Mouse (Mus musculus) gonadal fat pad, adult 2 months (tissue): ENCODE data around the gene Fras1. TPM values are rescaled to one million over a fixed set of nuclear protein-coding genes. Genes with fewer than 3 reads are reported as not detected.

ENCODE experiments used
- DNase-seq: peaks from one replicate; pipeline ENCODE4 v3.0.0-alpha.2; 2012; ENCODE audit warnings: low read depth
- polyA plus RNA-seq: library from polyadenylated mRNA; depleted of rRNA; stranded (reverse); fragments of >200 nt; gene quantifications from 2 replicates; pipeline ENCODE4 v1.2.3, GENCODE M21; 2012

Fras1 gene
- polyA plus RNA-seq, 1 experiment = 2.2 TPM

DNA sequence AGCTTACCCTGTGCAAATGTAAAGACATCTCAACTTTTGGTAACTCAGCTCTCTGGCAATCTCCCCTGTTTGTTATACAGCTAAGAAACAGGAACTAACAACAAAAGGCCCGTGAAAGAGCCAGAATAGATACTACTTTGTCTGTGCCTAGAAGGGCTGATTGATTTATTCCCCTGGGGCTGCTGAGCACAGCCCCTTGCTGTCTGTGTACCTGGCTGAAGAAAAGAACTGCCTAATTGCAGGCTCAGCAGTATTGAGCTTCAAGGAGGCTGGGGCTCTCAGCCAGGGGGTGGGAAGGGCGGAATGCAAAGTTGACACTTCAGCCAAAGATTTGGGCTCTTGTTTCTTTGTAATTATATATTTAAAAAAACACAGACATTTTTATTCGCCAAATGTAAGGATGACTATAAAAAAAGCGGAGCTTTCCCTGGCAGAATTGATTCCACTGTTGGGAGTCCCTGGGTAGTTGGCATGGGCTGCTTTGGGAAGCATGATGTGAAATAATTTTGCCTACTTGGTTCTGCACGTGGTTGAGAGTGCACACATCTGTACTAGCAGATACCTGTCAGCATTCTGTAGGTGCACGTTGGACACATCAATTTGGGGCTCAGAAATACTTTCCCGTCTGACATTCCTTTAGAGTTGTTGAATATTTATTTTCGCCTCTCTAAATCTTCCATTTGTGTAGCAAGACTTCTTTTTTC lies 31.5 kb downstream of the Fras1 start:
- DNase-seq = no peak

DNA sequence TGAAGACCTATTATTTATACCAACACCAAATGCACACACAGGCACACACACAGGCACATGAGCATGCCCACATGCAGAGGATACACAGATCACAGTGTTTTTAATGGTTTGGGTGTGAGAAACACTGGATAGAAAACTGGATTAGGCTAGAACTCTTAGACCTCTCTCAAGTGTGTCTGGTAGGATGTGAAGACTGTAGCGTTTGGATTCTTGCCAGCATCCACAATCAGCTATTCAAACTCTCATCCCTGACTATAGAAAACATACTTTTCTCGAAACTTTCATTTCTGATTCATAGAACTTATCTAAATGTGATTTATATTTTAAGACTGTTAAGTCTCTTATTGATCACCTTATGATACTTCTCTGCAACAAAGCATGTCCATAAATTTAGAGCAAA lies 34.5 kb downstream of the Fras1 start:
- no peak for DNase-seq

DNA sequence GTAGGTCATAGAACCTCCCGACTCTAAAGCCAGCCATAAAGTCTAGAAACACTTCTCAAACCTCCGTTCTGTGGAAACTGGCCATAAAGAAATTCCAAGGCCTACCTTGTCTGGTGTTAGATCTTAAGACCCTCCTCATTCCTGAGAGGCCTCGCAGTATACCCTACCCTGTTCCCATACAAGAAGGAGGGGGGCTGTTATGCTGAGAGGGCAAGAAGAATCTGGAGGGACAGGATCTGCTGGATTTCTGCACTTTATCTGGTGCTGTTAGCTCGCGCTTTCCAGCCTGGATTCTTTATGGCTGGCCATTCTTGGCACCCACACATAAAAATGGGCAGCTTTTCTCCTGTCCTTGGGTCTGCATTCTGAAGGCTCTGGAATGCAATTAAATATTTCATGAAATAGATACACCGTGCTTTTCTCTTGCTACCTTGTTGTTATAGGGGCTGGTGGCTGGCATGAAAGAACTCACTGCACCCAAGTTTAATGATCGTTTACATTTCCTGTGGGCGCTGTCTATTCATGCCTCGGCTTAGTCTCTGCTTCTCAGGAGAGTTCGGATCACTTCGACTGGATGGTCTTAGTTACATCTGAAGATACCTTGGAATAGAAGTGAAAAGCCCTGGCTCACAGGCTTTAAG lies 39.1 kb downstream of the Fras1 start:
- no peak for DNase-seq

DNA sequence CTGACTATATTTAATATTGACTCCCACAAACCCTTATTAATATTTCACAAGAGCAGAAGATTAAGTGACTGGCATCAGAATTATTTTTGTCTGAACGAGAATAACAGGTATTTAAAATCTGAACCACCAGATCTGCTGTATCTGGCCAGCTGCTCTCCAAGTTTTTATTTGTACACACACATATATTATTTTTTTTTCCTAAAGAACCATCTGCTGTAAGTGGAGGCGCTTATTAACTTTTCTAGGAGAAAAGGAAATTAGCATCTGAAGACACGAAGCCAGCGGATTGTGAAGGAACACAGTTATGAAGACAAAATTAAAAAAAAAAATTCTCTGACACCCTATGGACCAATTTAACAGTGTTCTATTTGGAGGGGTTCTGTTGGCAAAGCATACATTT lies 43.4 kb downstream of the Fras1 start:
- no peak for DNase-seq

DNA sequence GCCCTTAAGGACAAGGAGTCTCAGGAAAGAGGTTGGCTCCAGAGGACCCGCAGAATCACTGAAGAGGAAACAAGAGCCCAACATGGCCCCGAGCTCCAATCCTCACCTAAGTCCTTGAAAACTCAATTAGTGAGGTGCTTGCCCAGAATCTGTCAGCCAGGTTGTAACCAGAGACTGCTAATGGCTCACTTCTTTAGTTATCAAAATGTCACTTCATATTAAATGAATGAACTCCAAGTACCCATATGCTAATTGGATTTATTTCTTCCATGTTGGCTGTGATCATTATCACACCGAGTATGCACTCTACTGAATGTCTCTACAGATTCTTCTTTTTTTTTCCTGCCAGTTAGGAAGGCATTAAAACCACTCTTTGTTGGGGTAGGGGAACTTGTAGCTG lies 47.8 kb downstream of the Fras1 start:
- DNase-seq = no peak

DNA sequence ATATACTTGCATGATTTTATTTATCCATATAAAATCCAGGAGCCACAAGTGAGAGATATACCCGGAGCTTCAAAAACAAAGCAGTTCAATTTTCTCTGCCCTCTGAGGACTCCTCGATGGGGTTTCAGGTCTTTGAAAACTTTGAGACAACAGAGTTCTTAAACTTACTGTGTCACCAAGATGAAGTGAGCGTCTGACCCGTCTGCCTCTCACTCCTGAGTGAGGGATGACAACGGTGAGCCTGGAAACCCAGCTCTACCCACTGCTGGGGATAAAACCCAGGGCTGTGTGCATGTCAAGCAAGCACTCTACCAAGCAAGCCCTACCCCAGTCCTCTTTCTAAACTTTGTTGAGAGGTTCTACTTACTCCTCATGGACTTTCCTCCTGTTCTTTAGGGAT lies 49.0 kb downstream of the Fras1 start:
- no peak for DNase-seq

DNA sequence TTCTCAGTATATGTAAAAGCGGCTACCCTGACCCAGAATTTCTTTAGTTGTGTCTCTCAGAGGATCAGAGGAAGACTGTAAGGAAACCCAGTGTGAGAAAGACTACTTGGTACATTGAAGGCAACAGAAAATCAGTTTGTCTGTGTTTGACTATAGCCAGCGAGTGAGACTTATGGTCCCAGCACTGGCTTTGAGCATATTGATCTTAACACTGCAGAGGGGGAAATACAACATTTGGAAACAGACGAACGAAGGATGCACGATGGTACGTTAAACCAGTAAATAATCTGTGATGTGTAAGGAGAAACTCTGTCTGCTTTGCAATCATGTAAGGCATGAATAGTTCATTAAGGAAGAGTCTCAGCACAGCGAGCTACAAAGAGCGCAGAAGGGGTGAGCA lies 51.6 kb downstream of the Fras1 start:
- no peak for DNase-seq

DNA sequence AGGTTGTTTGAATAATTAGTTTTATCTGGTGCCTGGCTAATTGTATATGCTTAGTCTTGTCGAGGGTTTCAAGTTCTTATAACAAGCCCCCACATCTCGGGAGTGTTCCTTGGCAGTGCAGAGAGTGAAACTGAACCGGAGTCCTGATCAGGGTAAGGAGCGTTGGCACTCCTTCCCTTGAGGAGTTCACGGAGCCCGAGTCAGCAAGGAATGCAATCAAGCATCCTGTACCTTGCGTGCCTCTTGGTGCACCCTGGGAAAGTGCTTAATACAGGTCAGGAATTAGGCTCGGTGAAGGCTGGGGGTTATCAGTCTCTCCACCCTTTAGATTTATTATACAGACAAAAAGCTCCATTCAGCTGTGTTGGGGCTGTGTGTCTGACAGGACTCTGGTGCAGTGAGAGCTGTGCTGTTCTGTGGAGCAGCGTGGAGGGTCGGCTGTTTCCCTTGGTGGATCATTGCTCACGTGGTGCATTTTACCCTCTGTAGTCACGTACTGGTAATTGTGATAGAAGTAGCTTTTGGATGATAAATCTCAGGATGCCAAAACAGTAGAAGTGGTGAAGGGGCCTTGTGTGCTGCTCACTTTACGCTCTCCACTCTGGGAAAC lies 55.9 kb downstream of the Fras1 start:
- no peak for DNase-seq

DNA sequence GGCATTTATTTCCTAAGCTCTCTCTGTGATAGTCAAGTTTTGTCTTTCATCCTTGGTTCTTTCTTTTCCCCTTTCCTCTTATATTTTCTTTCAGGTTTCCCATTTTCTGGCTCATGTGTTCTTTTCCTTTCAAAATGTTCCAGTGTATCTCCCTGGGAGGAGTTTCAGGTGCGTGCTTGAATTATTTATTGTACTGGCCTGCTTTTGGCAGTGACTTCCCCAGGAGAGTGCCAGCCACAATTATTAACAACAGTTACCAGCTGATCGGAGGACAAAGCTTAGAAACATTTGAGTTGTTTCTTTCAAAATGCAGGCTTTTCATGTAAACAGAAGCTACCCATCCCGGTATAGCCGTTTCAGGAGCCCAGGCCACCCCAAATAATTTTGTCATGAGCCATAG lies 64.1 kb downstream of the Fras1 start:
- no peak for DNase-seq

DNA sequence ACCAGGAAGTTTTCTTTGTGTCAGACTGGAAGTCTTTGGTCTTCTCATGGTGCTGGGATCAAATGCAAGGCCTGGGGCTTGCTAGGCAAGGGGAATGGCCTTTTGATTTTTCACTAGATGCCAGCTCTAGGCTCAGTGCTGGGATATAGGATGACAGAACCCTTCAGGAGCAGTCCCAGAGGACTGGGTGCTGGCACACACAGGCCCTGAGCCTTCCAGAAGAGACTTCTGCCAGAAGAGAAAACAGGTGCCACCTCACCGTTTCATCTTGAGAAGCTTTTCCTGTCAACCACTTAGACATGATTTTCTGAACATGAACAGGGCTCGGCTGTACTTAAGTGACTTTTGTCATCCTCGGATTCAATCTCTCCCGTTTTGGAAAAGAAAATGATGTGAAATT lies 66.1 kb downstream of the Fras1 start:
- DNase-seq = no peak

DNA sequence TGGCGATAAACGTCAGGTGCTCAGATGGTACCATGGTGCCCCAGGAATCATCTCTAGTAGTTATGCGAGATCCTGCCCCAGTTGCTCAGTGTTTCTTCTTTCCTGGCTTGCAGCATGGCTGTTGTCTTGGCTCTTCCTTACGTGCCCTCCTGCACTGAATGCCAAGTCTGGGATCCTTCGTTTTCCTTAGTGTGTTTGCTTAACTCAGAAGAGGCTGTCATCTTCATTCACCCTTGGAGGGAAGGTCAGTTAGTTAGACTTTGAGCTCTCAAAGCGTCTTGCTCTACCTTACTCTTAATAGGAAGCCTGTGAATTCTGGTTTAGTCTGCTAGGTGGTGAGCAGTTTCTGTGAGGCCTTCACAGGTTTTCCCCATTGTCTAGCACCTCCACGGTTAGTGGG lies 73.7 kb downstream of the Fras1 start:
- DNase-seq = no peak

DNA sequence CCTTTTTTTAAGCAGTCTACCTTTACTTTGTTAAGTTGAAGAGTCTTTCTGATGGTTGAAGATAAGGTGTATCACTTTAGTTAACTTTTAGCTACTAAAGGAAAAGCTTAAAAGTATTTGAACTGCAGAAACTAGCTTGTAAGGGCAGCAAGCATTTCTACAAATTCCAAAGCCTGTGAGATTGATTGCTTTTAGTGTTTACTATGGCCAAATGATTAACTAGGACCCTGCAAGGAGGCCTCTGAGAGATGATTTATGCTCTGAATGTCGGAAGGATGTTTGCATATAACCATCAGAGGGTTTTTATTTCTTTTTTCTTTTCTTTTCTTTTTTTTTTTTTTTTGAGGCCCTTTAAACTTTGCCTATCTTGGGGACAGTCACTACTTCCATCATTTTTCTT lies 78.3 kb downstream of the Fras1 start:
- DNase-seq = no peak

DNA sequence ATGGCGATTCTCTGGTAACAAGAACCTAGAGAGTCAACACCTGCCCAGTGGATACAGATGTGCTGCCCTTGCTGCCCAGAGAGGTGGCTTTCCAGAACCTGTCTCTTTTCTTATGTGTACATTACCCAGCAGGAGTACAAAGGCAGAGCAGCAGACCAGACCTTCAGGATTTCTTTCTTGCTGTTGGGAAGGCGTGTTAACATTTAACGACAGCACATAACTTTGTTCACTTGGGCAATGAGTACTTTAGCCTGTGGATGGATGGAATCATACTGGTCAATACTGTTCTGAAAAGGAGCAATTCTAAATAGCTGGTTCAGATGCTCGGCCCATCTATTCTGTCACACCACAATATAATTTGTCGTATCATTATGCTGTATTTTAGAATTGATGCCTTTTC lies 79.6 kb downstream of the Fras1 start:
- DNase-seq = no peak

DNA sequence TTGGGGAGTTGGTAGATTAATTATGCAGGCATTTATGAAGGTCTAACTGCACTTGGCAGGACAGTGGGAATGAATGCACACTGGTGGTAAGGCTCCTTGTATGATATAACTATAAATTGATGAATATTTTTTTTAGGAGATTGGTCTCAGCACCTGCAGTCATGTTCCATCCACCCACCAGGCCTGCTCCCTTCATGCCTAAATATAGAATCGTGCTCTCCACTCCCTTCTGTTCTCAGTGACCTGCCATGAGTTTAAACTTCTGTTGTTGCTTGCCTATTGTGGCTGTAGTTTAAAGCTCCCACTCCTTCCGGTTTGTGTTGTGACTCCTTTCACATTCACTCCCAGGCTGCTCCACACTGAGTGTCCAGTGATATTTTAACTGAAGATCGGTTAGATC lies 80.7 kb downstream of the Fras1 start:
- DNase-seq = no peak

DNA sequence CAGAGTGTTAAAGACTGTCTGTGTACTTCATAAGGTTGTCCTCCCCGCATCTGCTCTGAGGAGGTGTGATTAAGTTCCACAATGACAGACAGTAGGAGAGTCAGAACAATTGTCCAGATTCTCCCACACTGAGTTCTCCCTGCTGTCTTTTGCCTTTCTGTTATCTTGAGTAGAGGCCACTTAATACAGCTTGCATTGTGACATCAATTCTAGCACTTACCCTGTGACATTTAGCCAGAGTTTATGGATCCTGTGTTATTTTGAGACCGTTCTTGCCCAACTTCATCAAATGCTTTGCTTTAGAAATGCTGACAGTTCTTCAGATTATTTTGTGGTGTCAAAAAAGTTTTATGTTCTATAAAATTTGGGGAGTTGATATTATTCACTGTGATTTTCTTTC lies 81.5 kb downstream of the Fras1 start:
- DNase-seq = no peak

DNA sequence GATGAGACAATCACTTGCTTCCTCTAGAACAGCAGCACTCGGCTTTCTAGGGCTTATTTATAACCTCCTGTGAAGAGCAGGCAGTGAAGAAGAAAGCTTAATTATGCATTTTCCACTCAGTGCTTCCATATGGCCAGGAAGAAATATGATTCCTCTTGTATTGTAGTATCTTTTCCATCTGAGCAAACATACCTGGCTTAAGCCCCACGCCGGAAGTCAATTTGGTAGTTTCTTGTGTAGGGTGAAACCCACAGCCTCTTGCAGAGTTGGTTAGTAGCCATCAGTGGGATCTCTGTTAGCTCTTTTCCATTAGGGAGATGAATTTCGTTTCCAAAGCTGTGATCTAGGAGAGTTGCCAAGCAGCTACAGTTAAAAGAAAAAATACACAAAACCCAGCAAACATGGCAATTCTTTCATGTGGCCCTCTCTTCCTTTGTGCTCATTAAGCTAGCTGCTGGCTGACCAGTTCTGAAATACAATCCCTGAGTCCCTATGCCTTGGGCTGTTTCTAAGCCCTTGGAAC lies 83.7 kb downstream of the Fras1 start:
- no peak for DNase-seq

DNA sequence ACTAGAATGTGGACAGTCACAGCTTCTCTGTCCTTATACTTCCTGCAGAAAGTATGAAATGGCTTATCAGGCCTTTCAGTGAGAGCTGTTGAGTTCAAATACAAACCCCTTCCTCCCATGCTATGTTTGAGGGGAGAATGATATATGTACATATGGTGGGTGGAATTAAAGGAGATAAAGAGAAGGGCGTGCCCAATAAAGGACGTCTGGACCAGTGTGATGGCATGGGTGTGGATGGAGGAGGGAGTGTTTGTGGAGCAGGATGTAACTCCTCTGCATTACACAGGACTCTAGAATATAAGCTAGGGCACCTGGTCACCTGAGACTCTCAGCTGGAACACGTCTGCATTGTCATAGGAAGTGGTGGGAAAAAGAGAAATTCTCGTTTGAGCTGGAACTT lies 85.8 kb downstream of the Fras1 start:
- no peak for DNase-seq

DNA sequence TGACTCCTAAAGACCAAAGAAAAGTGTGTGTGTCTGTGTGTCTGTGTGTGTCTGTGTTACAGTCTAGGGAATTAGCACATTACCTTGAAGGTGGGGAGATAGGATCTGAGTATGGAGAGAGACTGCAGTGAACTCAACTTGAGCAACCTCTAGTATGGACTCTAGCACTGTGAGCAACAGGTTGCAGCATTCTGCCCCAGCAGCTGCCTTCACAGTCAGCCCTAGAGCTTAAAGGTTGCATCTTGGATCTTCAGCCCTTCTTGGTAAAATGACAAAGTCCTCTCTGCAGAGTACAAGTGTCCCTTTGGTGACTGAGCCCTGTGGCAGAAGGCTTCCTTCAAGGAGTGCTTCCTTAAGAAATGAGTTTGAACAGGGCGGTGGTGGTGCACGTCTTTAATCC lies 88.4 kb downstream of the Fras1 start:
- DNase-seq = no peak

DNA sequence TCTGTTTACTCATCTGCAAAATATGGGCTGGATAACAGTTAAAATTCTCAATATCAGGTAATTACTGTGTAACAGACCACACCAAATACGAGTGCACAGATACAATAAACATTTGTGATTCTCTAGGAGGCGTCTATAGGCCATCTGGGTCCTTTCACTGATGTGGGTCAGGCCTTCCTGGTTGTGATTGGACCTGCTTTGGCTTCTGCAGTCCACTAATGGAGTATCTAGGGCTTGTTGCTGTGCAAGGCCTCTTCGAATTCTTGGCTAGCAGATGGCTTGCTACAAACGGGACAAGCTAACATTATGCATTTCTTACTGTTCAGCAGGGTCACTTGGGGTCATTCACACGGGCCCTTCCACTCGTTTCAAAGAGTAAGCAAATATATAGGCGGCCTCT lies 92.7 kb downstream of the Fras1 start:
- DNase-seq = no peak

DNA sequence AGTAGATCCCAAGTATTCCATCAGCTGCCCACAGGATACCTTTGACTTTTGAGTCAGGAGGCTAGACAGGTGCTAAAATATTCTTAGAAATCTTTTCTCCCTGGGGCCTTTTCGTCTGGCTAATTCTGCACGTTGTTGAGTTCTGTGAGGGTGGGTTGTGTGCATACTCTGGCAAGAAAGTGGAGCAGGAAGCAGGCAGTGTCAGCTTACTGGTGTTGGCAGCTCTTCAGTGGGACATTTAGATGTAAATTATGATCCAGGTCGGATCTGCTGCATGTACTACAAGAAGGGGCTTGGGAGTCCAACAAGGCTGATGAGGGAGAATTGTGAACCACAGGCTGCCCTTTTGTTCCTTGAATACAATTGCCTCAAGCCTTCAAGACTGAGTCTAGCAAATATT lies 98.2 kb downstream of the Fras1 start:
- DNase-seq = no peak

DNA sequence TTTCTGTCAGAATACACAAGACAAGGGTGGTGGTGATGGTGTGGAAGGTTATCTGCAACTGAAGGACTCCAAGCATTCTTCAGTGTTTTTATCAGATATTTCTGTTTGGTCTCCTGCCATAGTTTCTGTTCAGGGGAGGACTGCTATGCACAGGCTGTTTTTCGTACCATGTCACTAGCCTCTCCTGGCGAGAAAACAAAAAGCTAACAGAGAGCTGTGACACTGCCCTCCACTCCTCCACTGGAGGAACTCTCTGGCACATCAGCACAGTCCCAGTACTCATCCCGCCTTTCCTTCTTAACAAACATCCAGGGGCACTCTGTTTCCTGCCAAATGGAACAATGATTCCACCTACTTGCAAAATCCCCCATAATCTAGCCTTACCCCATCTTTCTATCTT lies 101.7 kb downstream of the Fras1 start:
- DNase-seq = no peak

DNA sequence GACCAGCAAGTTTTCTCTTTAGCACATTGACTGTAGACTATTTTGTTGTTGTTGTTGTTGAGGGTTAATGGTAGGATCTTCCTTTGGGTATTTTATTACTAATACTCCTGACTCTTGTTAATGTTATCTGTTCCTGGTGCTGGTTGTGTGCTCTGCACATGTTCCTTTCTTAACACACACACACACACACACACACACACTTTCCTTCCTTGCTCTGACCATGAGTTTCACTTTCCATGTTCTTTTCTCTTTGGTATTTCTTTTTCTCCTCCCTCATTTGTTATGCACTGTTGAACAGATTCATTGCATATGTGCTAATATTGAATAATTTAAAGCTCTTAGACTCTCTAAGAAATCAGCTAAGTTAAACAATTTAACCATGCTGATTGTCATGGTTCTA lies 105.2 kb downstream of the Fras1 start:
- DNase-seq = no peak

DNA sequence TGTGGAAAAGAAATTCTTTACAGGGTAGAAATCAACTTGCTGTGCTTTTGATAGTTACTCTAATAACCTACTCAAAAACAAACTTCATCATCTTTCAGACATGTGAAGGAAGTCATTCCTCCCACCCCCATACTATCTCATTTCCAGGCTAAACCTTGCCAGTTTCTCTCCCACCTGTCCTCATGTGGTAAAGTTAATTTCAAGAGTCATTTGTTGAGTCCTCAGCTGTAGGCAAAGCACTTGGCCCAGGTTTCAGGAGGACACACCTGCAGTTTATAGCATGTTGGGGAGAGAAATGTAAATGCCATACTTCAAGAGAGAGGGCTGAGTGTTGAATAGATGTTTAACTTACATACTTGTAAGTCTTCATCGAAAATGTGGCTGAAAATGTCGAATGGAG lies 107.4 kb downstream of the Fras1 start:
- no peak for DNase-seq
